Mouse (Mus musculus): Measurements from ENCODE around the gene Tmcc3.

- no peak for TF ChIP-seq POLR2A (IDR thresholded peaks at IDR 0.05; ENCODE audit: control insufficient read depth, extremely low read depth, insufficient read depth, low read length, poor library complexity)
- TF ChIP-seq CTCF (IDR thresholded peaks at IDR 0.05; ENCODE audit: borderline replicate concordance, control insufficient read depth, extremely low read depth, insufficient read depth, low read length, poor library complexity), result no peak
Measured at GRCm38 (mm10) chr10:94486179-94486578, 174.4 kb downstream of the Tmcc3 start.

Measured in thymus, adult 2 months (tissue).